Mouse (Mus musculus) cortical plate, adult 2 months (tissue): Measurements from ENCODE around the gene Bach2.

ENCODE experiments used
- CTCF ChIP-seq: fragments of 200-500 bp; IDR thresholded peaks from 2 replicates; pipeline ENCODE4 v1.5.1; 2011; ENCODE audit warnings: mild to moderate bottlenecking, control low read depth, low read length; ENCODE audit not compliant: insufficient read depth; ENCODE audit errors: extremely low read depth
- POLR2A ChIP-seq: fragments of 200-500 bp; IDR thresholded peaks from 2 replicates; pipeline ENCODE4 v1.6.1; 2011; ENCODE audit warnings: mild to moderate bottlenecking, low read length, control low read depth; ENCODE audit not compliant: insufficient read depth; ENCODE audit errors: extremely low read depth

DNA sequence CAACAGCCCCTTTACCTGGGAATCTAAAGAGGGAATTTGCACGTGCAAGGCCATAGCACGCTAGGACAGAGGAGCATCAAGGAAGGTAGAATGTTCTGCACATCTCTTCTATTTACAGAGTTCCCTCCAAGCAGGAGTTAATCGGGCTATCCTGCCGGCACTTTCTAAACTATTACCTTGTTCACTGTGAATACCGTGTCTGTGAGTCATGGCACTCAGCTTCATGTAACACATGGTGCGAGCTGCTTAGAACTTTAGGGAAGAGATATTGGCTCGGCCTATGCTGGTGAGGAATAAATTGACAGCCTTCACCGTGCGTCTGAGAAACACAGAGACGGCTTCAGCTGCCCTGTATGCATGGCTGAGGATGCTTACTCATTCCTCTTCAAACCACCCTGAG lies 99.8 kb downstream of the Bach2 start:
- TF ChIP-seq POLR2A (no peak), CTCF (no peak)
